Comparison of ENCODE assay signal across 8 mouse cellular contexts in genomic region chr15:103279750-103280149, GRCm38 (mm10). TPM values are rescaled to one million over a fixed set of nuclear protein-coding genes. Genes with fewer than 3 reads are reported as not detected.
DNase-seq lines count a peak whose midpoint lies in the region; ATAC-seq and TF ChIP-seq lines count a peak whose summit lies in the region.

No protein-coding gene starts in this region.

- H3K27ac ChIP-seq in cerebellum, adult 2 months (ENCODE audit: insufficient read depth, low read length) = no peak overlapping the region
- no peak overlapping the region for H3K27ac ChIP-seq in lung, embryonic 14.5 days (ENCODE audit: low read depth)

- no peak for ATAC-seq in lung, embryonic 14.5 days (ENCODE audit: insufficient read depth)
- ATAC-seq in erythroblast, adult 5-6 weeks (replicated peaks; ENCODE audit: low FRiP score, poor library complexity, severe bottlenecking) = peak; percentile 47
- no peak for ATAC-seq in monocyte, adult 5-6 weeks (replicated peaks; ENCODE audit: insufficient number of reproducible peaks, low FRiP score, low TSS enrichment, poor library complexity, severe bottlenecking)

- no peak for DNase-seq in cerebellum, adult 2 months
- DNase-seq in cerebellum, adult 9-10 months = no peak
- peak; percentile 60 for DNase-seq in lung, embryonic 14.5 days
- no peak for DNase-seq in lung, postnatal 25 days (ENCODE audit: low spot score)
- peak; percentile 45 for DNase-seq in spleen, adult 12 weeks (ENCODE audit: low spot score)
- DNase-seq in urinary bladder, postnatal 25 days (ENCODE audit: low spot score) = no peak

- H3K4me2 ChIP-seq in lung, embryonic 14.5 days = no peak overlapping the region

- no peak overlapping the region for H3K9ac ChIP-seq in lung, embryonic 14.5 days

- peak; percentile 19; the same call in 1 of the 2 replicates for TF ChIP-seq CTCF in cerebellum, adult 2 months (IDR thresholded peaks at IDR 0.05; ENCODE audit: borderline replicate concordance, insufficient read depth, low read depth, low read length)
- TF ChIP-seq CTCF in lung, embryonic 14.5 days (IDR thresholded peaks at IDR 0.05; ENCODE audit: low read depth) = peak; percentile 48

- H3K4me3 ChIP-seq in cerebellum, adult 2 months (replicated peaks; ENCODE audit: insufficient read depth, low read depth, low read length) = no peak overlapping the region
- H3K4me3 ChIP-seq in lung, embryonic 14.5 days (ENCODE audit: low read depth, low read length) = no peak overlapping the region

- H3K36me3 ChIP-seq in lung, embryonic 14.5 days (ENCODE audit: insufficient read depth) = peaks cover 2% of the 10 kb centered on the region; the same call in 1 of the 2 replicates

- TF ChIP-seq POLR2A in cerebellum, adult 2 months (IDR thresholded peaks at IDR 0.05; ENCODE audit: borderline replicate concordance, insufficient read depth, low read length) = no peak

- WGBS in cerebellum, adult 2 months = 66% methylated on average over 3 of the region's 3 CpGs
- WGBS in lung, embryonic 14.5 days = 59% methylated on average over 3 of the region's 3 CpGs

- no peaks in the 10 kb centered on the region for H3K9me3 ChIP-seq in lung, embryonic 14.5 days (ENCODE audit: low read depth, low read length)

- no peaks in the 10 kb centered on the region for H3K27me3 ChIP-seq in cerebellum, adult 2 months (ENCODE audit: control insufficient read depth, insufficient read depth, low read length)
- H3K27me3 ChIP-seq in lung, embryonic 14.5 days (ENCODE audit: insufficient read depth, low read length) = no peaks in the 10 kb centered on the region

- H3K4me1 ChIP-seq in cerebellum, adult 2 months (ENCODE audit: control insufficient read depth, insufficient read depth, low read length) = no peaks in the 10 kb centered on the region
- H3K4me1 ChIP-seq in lung, embryonic 14.5 days (ENCODE audit: insufficient read depth) = no peaks in the 10 kb centered on the region

RNA-seq across cellular contexts. Expression of gene Copz1, which starts 7.2 kb away (rescaled TPM):
- 110 and 117 TPM in 2 replicates for polyA plus RNA-seq in cerebellum, adult 2 months (2012; rRNA removed)
- polyA plus RNA-seq in lung, embryonic 14.5 days (2014; fragmentation: Nextera tagmentation; extraction: Ambion mirVana) = 304 and 306 TPM in 2 replicates
- 123 and 131 TPM in 2 replicates for total RNA-seq in erythroblast, adult 5-6 weeks (2015; ENCODE audit: low replicate concordance)
- 54.0 and 56.5 TPM in 2 replicates for total RNA-seq in erythroblast, adult 5-6 weeks (2017; ENCODE audit: low replicate concordance)
- total RNA-seq in monocyte, adult 5-6 weeks (2017) = 47.5 to 52.5 TPM (median 50.3 TPM) in 3 replicates

RNA-seq across cellular contexts. Expression of gene Nfe2, which starts 21.5 kb away (rescaled TPM):
- polyA plus RNA-seq in cerebellum, adult 2 months (2012; rRNA removed) = 0.28 and 0.57 TPM in 2 replicates
- 3.9 TPM in 2 replicates for polyA plus RNA-seq in lung, embryonic 14.5 days (2014; fragmentation: Nextera tagmentation; extraction: Ambion mirVana)
- 449 and 473 TPM in 2 replicates for total RNA-seq in erythroblast, adult 5-6 weeks (2015; ENCODE audit: low replicate concordance)
- total RNA-seq in erythroblast, adult 5-6 weeks (2017; ENCODE audit: low replicate concordance) = 629 and 671 TPM in 2 replicates
- 85.2 to 136 TPM (median 112 TPM) in 3 replicates for total RNA-seq in monocyte, adult 5-6 weeks (2017)

RNA-seq across cellular contexts. Expression of gene Gpr84, which starts 30.7 kb away (rescaled TPM):
- 0.43 and 0.62 TPM in 2 replicates for polyA plus RNA-seq in cerebellum, adult 2 months (2012; rRNA removed)
- 0.61 TPM in 1 of 2 replicates, not detected in the other for polyA plus RNA-seq in lung, embryonic 14.5 days (2014; fragmentation: Nextera tagmentation; extraction: Ambion mirVana)
- 0.96 and 2.1 TPM in 2 replicates for total RNA-seq in erythroblast, adult 5-6 weeks (2015; ENCODE audit: low replicate concordance)
- 0.70 and 1.3 TPM in 2 replicates for total RNA-seq in erythroblast, adult 5-6 weeks (2017; ENCODE audit: low replicate concordance)
- total RNA-seq in monocyte, adult 5-6 weeks (2017) = 0.53 to 1.2 TPM (median 0.87 TPM) in 3 replicates

RNA-seq across cellular contexts. Expression of gene Hnrnpa1, which starts 39.5 kb away (rescaled TPM):
- 318 and 320 TPM in 2 replicates for polyA plus RNA-seq in cerebellum, adult 2 months (2012; rRNA removed)
- polyA plus RNA-seq in lung, embryonic 14.5 days (2014; fragmentation: Nextera tagmentation; extraction: Ambion mirVana) = 1,022 and 1,035 TPM in 2 replicates
- 130 and 135 TPM in 2 replicates for total RNA-seq in erythroblast, adult 5-6 weeks (2015; ENCODE audit: low replicate concordance)
- 189 and 286 TPM in 2 replicates for total RNA-seq in erythroblast, adult 5-6 weeks (2017; ENCODE audit: low replicate concordance)
- 482 to 520 TPM (median 483 TPM) in 3 replicates for total RNA-seq in monocyte, adult 5-6 weeks (2017)

RNA-seq across cellular contexts. Expression of gene Cbx5, which starts 40.1 kb away (rescaled TPM):
- 49.4 and 52.7 TPM in 2 replicates for polyA plus RNA-seq in cerebellum, adult 2 months (2012; rRNA removed)
- polyA plus RNA-seq in lung, embryonic 14.5 days (2014; fragmentation: Nextera tagmentation; extraction: Ambion mirVana) = 144 and 151 TPM in 2 replicates
- total RNA-seq in erythroblast, adult 5-6 weeks (2015; ENCODE audit: low replicate concordance) = 42.0 and 42.1 TPM in 2 replicates
- total RNA-seq in erythroblast, adult 5-6 weeks (2017; ENCODE audit: low replicate concordance) = 49.5 and 57.4 TPM in 2 replicates
- total RNA-seq in monocyte, adult 5-6 weeks (2017) = 13.2 to 43.8 TPM (median 33.9 TPM) in 3 replicates

Comparison
In these comparisons a context has a peak if more than half of its experiments do, and no peak if none do; other contexts are left out.
1. DNase-seq: peak in lung, embryonic 14.5 days (single experiment) and spleen, adult 12 weeks (single experiment); none in cerebellum, adult 2 months (0 of 2), cerebellum, adult 9-10 months (single experiment), lung, postnatal 25 days (single experiment) and urinary bladder, postnatal 25 days (single experiment).